Mouse (Mus musculus) hindbrain, embryonic 16.5 days (tissue): ENCODE measurements at regions not wholly inside any gene's neighbourhood (a gene's known extent, or its start where the extent isn't known, plus 50 kb on each side); places are given as distances from the start of the nearest gene placed in this dataset.

Experiments
- ATAC-seq: fragments of 200-750 bp; cut with Nextera tagmentation; 2 replicates; pipeline ENCODE4 v1.8.0; 2017; ENCODE audit warnings: moderate TSS enrichment, moderate library complexity
- H3K27ac ChIP-seq: fragments of 300-500 bp; sonication (generic); 2 replicates; pipeline ENCODE4 v1.5.1; 2014; ENCODE audit warnings: low read depth, mild to moderate bottlenecking, control low read depth, low read length, moderate library complexity
- H3K27me3 ChIP-seq: fragments of 300-500 bp; sonication (generic); replicated peaks from 2 replicates; pipeline ENCODE4 v1.6.1; 2014; ENCODE audit warnings: low read length; ENCODE audit not compliant: control insufficient read depth, insufficient read depth
- H3K36me3 ChIP-seq: fragments of 300-500 bp; sonication (generic); 2 replicates; pipeline ENCODE4 v1.6.1; 2014; ENCODE audit warnings: mild to moderate bottlenecking, low read length, moderate library complexity, mixed read lengths; ENCODE audit not compliant: control insufficient read depth, insufficient read depth
- H3K4me1 ChIP-seq: fragments of 300-500 bp; sonication (generic); 2 replicates; pipeline ENCODE4 v1.6.1; 2014; ENCODE audit warnings: low read depth, low read length; ENCODE audit not compliant: control insufficient read depth, insufficient read depth
- H3K4me2 ChIP-seq: fragments of 300-500 bp; sonication (generic); 2 replicates; pipeline ENCODE4 v1.6.1; 2014; ENCODE audit warnings: mild to moderate bottlenecking, low read length, control low read depth, moderate library complexity
- H3K4me3 ChIP-seq: fragments of 300-500 bp; sonication (generic); 2 replicates; pipeline ENCODE4 v1.5.1; 2014; ENCODE audit warnings: mild to moderate bottlenecking, low read length, control low read depth, moderate library complexity
- H3K9ac ChIP-seq: fragments of 300-500 bp; sonication (generic); 2 replicates; pipeline ENCODE4 v1.6.1; 2014; ENCODE audit warnings: low read depth, mild to moderate bottlenecking, control low read depth, low read length, moderate library complexity
- H3K9me3 ChIP-seq: fragments of 300-500 bp; sonication (generic); 2 replicates; pipeline ENCODE4 v1.6.1; 2014; ENCODE audit warnings: mild to moderate bottlenecking, low read length, moderate library complexity; ENCODE audit not compliant: control insufficient read depth
- WGBS: fragments of 180-500 bp; shearing (Covaris S2); extraction: QIAGEN DNeasy Blood & Tissue Kit; methylation state at CpG from one replicate; pipeline ENCODE4 v1.1.7; 2014; 5-methylcytosine and 5-hydroxymethylcytosine counted together

GRCm38 (mm10) chr4:72627219-72627930 is 225.1 kb downstream of the Aldoart1 start:
- H3K27me3 ChIP-seq, result no peaks in the 10 kb centered on the region
- H3K27ac ChIP-seq, result no peak overlapping the region
- ATAC-seq, result no peak
- H3K9ac ChIP-seq, result no peak overlapping the region
- no peaks in the 10 kb centered on the region for H3K36me3 ChIP-seq
- 0 out of 2 replicates have a peak, but pooled peaks cover 2% of the 10 kb centered on the region for H3K9me3 ChIP-seq
- WGBS, result 68% methylated on average over 5 of the region's 5 CpGs
- H3K4me2 ChIP-seq, result no peak overlapping the region
- no peaks in the 10 kb centered on the region for H3K4me1 ChIP-seq
- no peak overlapping the region for H3K4me3 ChIP-seq

GRCm38 (mm10) chr4:72605107-72605506 is 247.3 kb downstream of the Aldoart1 start:
- Histone ChIP-seq H3K27ac (no peak overlapping the region), H3K9me3 (no peaks in the 10 kb centered on the region), H3K4me1 (no peaks in the 10 kb centered on the region), H3K9ac (no peak overlapping the region), H3K36me3 (no peaks in the 10 kb centered on the region), H3K4me2 (no peak overlapping the region), H3K4me3 (no peak overlapping the region), H3K27me3 (no peaks in the 10 kb centered on the region)
- ATAC-seq, result no peak
- 83% methylated on average over 4 of the region's 4 CpGs for WGBS

GRCm38 (mm10) chr4:72595494-72595893 is 256.9 kb downstream of the Aldoart1 start:
- H3K9me3 ChIP-seq, result no peaks in the 10 kb centered on the region
- H3K36me3 ChIP-seq, result no peaks in the 10 kb centered on the region
- no peak overlapping the region for H3K27ac ChIP-seq
- no peak overlapping the region for H3K4me2 ChIP-seq
- WGBS, result 50% methylated on average over 2 of the region's 2 CpGs
- H3K4me1 ChIP-seq, result no peaks in the 10 kb centered on the region
- H3K27me3 ChIP-seq, result no peaks in the 10 kb centered on the region
- H3K4me3 ChIP-seq, result no peak overlapping the region
- peak; percentile 37; the same call in 1 of the 2 replicates for ATAC-seq
- H3K9ac ChIP-seq, result no peak overlapping the region

GRCm38 (mm10) chr4:72592129-72592528 is 260.3 kb downstream of the Aldoart1 start:
- H3K4me3 ChIP-seq, result no peak overlapping the region
- H3K27me3 ChIP-seq, result no peaks in the 10 kb centered on the region
- no peaks in the 10 kb centered on the region for H3K4me1 ChIP-seq
- no peaks in the 10 kb centered on the region for H3K9me3 ChIP-seq
- 66% methylated on average over 1 of the region's 1 CpGs for WGBS
- H3K27ac ChIP-seq, result no peak overlapping the region
- ATAC-seq, result no peak
- no peak overlapping the region for H3K4me2 ChIP-seq
- H3K36me3 ChIP-seq, result no peaks in the 10 kb centered on the region
- H3K9ac ChIP-seq, result no peak overlapping the region

GRCm38 (mm10) chr4:72574946-72575345 is 277.5 kb downstream of the Aldoart1 start:
- WGBS, result 77% methylated on average over 1 of the region's 1 CpGs
- H3K9me3 ChIP-seq, result no peaks in the 10 kb centered on the region
- no peaks in the 10 kb centered on the region for H3K4me1 ChIP-seq
- no peak overlapping the region for H3K27ac ChIP-seq
- no peaks in the 10 kb centered on the region for H3K27me3 ChIP-seq
- H3K4me3 ChIP-seq, result no peak overlapping the region
- no peak for ATAC-seq
- no peak overlapping the region for H3K9ac ChIP-seq
- no peaks in the 10 kb centered on the region for H3K36me3 ChIP-seq
- H3K4me2 ChIP-seq, result no peak overlapping the region

- 46% methylated on average over 2 of the region's 2 CpGs for WGBS
- no peak overlapping the region for H3K9ac ChIP-seq
- no peak overlapping the region for H3K4me2 ChIP-seq
- no peaks in the 10 kb centered on the region for H3K27me3 ChIP-seq
- H3K4me1 ChIP-seq, result no peaks in the 10 kb centered on the region
- no peak overlapping the region for H3K27ac ChIP-seq
- ATAC-seq, result peak; percentile 82
- H3K36me3 ChIP-seq, result no peaks in the 10 kb centered on the region
- no peaks in the 10 kb centered on the region for H3K9me3 ChIP-seq
- H3K4me3 ChIP-seq, result no peak overlapping the region
These were observed 280.5 kb downstream of the Aldoart1 start for GRCm38 (mm10) chr4:72571924-72572323.

GRCm38 (mm10) chr4:72565186-72565585 is 287.2 kb downstream of the Aldoart1 start:
- Histone ChIP-seq H3K4me1 (no peaks in the 10 kb centered on the region), H3K4me3 (no peak overlapping the region), H3K27ac (no peak overlapping the region), H3K27me3 (no peaks in the 10 kb centered on the region), H3K9ac (no peak overlapping the region), H3K36me3 (no peaks in the 10 kb centered on the region), H3K4me2 (no peak overlapping the region), H3K9me3 (no peaks in the 10 kb centered on the region)
- 89% methylated on average over 3 of the region's 3 CpGs for WGBS
- no peak for ATAC-seq

- no peaks in the 10 kb centered on the region for H3K9me3 ChIP-seq
- H3K4me3 ChIP-seq, result no peak overlapping the region
- no peak overlapping the region for H3K4me2 ChIP-seq
- ATAC-seq, result no peak
- WGBS, result 25% methylated on average over 4 of the region's 4 CpGs
- no peak overlapping the region for H3K9ac ChIP-seq
- no peaks in the 10 kb centered on the region for H3K4me1 ChIP-seq
- H3K27me3 ChIP-seq, result no peaks in the 10 kb centered on the region
- H3K27ac ChIP-seq, result no peak overlapping the region
- H3K36me3 ChIP-seq, result no peaks in the 10 kb centered on the region
These were observed 289.3 kb downstream of the Aldoart1 start for GRCm38 (mm10) chr4:72562909-72563676.

- no peak overlapping the region for H3K4me2 ChIP-seq
- H3K4me1 ChIP-seq, result no peaks in the 10 kb centered on the region
- no peaks in the 10 kb centered on the region for H3K9me3 ChIP-seq
- no peaks in the 10 kb centered on the region for H3K27me3 ChIP-seq
- no peaks in the 10 kb centered on the region for H3K36me3 ChIP-seq
- ATAC-seq, result no peak
- H3K9ac ChIP-seq, result no peak overlapping the region
- H3K27ac ChIP-seq, result no peak overlapping the region
- no peak overlapping the region for H3K4me3 ChIP-seq
These were observed 298.2 kb downstream of the Aldoart1 start for GRCm38 (mm10) chr4:72554276-72554675.
